Mouse (Mus musculus) embryo, embryonic 10.5 days (tissue): Measurements from ENCODE around the gene Tspan5.

ENCODE experiments used
- DNase-seq: peaks from one replicate; pipeline ENCODE4 v3.0.0-alpha.2; 2015; ENCODE audit warnings: low spot score

The Tspan5 gene

GRCm38 (mm10) chr3:138744030-138744774, 2.2 kb downstream of the Tspan5 start:
- no peak for DNase-seq

DNA sequence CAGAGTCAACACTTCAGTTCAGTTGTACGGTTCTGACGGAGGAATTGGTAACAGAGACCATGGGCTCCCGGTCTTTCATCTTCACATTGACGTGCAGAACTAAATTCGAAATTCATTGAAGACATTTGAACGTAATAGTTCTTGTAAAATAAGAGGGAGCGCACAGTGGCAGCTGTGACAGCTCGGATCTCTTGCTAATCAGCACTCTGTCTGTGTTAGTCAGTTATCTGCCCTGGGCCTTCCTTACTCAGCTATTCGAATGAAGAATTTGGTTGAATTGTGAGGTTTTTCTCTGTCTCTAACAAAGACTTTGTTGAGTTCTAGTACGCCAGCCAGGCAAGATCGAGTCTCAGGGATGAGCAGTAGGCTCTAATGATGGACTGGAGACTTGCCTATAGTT, 3.1 kb downstream of the Tspan5 start:
- DNase-seq, result no peak

DNA sequence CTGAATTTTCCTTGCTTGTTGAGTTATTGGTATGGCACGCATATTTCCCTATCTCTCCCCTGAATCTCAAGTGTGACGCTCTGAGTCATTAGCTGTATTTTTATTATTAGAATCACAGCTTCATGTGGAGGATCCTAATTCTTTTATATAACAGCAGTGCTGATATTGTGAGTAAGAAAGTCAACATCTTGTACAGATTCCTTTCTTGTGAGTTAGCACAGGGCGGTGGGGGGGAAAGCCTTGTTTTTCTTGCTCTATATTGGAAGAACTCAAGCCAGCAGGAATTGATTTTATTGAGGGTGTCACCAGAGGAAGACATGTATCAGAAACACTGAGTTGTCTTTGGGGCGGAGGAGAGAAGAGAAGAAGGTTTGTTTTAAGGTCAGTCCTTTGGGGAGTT, 3.6 kb downstream of the Tspan5 start:
- no peak for DNase-seq

DNA sequence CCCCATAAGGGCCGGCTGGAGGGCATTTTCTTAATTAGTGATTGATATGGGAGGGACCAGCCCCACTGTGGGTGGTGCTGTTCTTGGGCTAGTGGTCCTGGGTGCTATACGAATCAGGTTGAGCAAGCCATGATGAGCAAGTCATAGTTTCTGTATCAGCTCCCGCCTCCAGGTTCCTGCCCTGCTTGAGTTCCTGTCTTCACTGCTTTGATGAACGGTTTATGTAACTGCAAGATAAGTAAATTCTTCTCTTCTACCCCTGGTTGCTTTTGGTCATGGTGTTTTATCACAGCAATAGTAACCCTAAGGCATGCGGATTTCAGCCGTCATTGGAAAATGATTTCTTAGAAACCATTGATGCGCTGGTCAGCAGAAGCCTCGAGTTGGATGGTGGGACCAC, 4.6 kb downstream of the Tspan5 start:
- no peak for DNase-seq

GRCm38 (mm10) chr3:138747035-138747434, 5.0 kb downstream of the Tspan5 start:
- no peak for DNase-seq

DNA sequence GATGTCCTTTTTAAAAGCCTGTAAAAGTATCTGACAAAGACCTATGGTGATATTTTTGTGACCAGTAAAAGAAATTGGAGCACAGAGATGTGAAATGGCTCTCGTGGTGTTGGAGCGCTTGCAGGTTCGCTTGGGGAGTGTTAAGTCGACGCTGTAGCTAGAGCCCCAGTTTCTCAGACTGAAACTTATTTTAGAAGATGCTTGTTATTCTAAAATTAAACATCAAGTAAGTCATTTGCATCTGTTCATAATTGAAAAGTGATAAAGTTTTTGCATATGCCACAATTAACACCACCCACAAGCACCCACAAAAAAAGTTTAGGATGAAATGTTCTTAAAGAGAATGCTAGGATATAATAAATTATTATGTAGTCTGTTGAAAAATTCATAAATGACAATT, 6.0 kb downstream of the Tspan5 start:
- no peak for DNase-seq

DNA sequence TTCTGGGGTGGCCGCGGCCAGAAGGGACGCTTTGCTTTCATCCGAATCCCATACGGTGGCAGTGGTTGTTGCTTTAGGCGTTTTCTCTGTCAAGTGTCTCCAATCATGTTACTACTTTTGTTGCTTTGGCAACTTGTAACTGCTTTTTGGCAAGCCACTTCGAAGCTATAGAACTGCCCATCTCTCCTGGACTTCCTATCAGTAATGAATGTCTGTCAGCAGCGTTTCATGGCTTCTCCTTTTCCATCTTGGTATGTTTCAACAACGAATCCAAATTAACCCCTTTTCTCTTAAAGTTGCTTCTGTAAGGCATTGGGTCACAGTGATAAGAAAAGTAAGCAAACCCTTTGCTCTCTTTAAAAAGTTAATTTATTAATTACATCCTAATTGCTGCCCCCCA, 7.7 kb downstream of the Tspan5 start:
- no peak for DNase-seq

GRCm38 (mm10) chr3:138751328-138751727, 9.3 kb downstream of the Tspan5 start:
- no peak for DNase-seq

DNA sequence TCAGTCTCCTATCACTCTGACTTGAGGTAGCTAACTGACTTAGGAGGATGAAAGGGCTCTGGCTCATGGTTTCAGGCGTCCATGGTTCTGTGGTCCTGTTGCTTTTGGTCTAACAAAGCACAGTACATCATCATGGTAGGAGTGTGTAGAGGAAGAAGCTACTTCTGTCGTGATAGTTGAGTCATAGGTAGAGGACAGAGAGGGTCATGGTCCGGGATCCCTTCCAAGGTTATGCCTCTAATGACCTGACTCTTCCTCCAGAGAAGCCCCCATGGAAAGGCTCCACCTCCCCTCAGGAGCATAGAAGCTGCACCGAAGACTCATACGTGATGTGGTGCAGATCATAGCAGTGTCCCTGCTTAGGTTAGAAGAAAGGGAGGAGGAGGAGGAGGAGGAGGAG, 10.1 kb downstream of the Tspan5 start:
- no peak for DNase-seq

- DNase-seq, result no peak
These were observed 10.8 kb downstream of the Tspan5 start for GRCm38 (mm10) chr3:138752769-138753168.

GRCm38 (mm10) chr3:138753182-138753885, 11.3 kb downstream of the Tspan5 start:
- DNase-seq, result peak; percentile 27

DNA sequence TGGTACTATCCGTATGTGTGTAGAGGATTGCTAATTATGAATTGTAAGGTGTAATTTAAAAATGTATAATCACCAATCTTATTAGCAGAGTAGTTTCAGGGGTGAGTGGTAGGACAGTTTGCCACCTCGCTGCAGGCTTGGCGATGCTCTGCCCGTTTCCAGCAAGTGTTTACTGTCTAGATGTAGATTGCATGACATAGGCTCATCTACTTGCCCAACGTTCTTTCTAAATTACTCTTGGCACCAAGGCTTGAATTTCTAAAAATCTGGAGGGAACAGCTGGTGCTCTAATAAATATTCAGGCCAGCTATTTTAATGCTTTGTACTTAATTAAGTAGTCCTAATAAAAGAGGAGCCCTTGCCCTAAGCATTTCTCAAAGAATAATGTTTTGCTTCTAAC, 12.3 kb downstream of the Tspan5 start:
- DNase-seq, result no peak

DNA sequence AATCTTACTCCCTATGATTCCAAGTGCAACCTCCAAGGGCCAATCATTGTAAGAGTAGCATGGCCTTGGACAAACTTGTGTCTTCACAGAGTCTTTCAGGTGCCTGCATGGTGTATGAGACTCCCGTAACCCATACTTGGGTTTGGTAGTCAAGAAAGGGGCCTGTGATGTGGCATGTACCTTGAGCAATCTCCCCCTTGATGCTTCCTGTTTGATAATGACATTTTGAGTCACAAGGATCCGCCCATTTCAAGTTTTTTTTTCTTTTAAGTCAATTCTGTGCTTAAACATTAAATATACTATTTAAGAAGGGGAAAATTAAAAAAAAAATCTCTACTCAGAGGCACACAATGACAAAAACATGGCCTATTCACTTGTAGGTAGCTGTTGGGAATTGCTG, 15.3 kb downstream of the Tspan5 start:
- no peak for DNase-seq

- DNase-seq, result no peak
These were observed 18.1 kb downstream of the Tspan5 start for GRCm38 (mm10) chr3:138759968-138760684.

GRCm38 (mm10) chr3:138760685-138761119, 18.7 kb downstream of the Tspan5 start:
- DNase-seq, result no peak

- DNase-seq, result no peak
These were observed 19.5 kb downstream of the Tspan5 start for GRCm38 (mm10) chr3:138761531-138761930.

- DNase-seq, result no peak
These were observed 21.9 kb downstream of the Tspan5 start for GRCm38 (mm10) chr3:138763941-138764340.

DNA sequence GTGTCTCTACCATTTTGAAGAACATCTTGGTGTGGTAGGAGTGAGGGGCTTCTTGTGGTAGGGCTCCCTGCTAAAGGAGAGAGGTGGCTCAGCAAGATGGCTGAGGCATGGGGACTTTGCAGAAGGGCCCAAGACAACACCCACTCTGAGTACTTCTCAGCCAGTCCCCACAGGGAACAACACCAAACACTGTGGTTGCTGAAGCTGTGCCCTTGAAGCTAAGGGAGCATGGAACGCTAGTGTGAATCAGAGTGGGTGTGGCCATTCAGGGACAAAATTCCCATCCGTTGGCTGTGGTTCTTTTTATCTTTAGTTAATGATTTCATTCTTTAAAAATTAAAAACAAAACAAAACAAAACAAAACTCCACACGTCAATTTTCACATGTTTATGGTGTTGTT, 22.8 kb downstream of the Tspan5 start:
- no peak for DNase-seq

GRCm38 (mm10) chr3:138767034-138767433, 25.0 kb downstream of the Tspan5 start:
- DNase-seq, result no peak

- DNase-seq, result no peak
These were observed 26.6 kb downstream of the Tspan5 start for GRCm38 (mm10) chr3:138768541-138769093.

DNA sequence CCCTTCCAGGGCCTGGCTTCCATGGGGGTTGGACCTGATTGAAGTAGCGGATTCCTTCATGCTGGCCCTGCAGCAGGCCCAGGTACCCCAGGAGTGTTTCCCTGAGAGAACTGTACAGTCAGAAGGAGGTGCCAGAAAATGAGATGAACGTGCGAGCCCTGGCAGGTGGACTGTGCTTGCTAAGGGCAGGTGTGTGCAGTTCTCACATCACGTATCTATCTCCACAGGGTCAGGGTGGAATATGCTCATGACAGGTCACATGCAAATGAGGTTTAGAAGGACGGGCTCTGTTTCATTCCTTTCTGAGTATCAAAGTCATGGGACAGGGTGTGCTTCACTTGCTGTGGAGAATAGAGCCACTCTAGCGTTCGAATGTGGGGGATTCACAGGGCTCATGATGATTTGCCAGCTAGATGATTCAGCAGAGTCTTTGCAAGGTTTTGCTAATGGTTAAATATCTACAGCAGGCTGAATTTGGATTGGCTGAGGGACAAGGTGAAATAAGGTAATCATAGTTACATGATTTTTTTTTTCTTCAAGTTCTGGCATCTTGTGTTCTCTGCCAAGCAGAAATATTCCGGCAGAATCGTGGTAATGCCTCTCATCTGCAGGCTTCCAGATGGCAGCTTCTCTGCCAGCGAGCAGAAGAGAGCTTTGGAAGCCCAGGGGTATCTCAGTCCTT, 28.8 kb downstream of the Tspan5 start:
- DNase-seq, result no peak
